Mouse (Mus musculus) heart, postnatal 25 days (tissue): Measurements from ENCODE around the gene Gabrq. TPM values are rescaled to one million over a fixed set of nuclear protein-coding genes. Genes with fewer than 3 reads are reported as not detected.

Source experiments
- DNase-seq: peaks from one replicate; pipeline ENCODE4 v3.0.0; 2022; ENCODE audit warnings: low spot score
- intact Hi-C: fragments of 180-260 bp; cut with DNase I; formaldehyde crosslinking; loops from one replicate; pipeline ENCODE4 v1.15.1; 2025
- total RNA-seq, 2 experiments: library from RNA; stranded (reverse); gene quantifications; 2 replicates each; pipeline ENCODE4 v1.2.3; 2021

The Gabrq gene
- under 1 TPM in 1 of 2 experiments, not detected in 1; 0.06 TPM for total RNA-seq

GRCm38 (mm10) chrX:72824776-72825588, at the start of gene Gabrq:
Gabrq (plus strand) TSS chrX:72825178.
- intact Hi-C loops, result no loop called here
- no peak for DNase-seq

DNA sequence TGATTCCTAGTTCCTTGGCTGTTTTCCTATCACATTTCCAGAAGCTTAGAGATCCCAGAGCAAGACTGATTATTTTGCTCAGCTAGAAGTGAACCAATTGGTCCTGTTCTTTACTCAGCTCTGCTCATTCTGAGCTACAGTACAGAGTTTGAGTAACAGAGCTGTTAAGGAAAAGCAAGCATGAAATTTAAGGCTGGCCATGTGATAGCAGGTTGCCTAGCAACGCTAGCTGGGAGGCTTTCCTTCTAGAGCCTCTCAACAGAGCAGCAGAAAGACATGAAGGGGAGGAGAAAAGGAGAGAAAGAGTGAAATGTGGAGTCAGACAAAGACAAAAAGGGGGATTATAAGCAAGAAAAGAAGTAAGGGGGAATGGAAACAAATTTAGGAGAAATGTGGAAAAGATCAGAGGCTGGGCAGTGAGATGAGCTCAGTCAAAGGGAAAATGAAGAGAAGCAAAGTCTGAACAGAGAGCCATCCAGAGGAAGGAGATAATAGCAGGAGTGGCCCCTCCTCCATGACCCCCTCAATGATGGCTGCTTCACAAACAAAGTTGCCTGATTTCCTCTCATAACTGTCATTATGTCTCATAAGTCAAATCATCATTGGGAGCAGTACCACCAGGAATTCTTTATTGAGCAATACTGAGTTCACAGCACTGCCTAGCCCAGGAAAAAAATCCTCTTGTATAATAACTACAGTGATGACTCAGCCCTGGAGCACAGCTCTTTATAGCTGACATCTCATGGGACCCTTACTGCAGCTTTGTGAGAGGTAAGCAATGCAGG, 36.0 kb upstream of the Gabrq start:
- DNase-seq, result no peak
- intact Hi-C loops, result no loop called here

DNA sequence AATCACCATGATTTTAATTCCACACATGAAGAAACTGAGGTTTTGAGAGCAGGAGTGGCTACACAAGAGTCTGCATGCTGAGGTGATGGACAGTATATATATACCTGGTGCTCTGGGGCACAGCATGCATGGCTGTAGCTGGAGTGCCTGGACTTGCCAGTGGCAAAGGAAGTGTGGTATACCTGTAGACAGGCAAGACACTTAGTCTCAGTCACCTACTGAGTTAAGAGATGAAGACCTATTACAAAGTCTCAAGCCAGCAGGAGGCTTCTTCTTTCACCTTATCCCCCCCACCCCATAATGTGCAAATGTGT, 35.5 kb upstream of the Gabrq start:
- no peak for DNase-seq
- intact Hi-C loops, result no loop called here

DNA sequence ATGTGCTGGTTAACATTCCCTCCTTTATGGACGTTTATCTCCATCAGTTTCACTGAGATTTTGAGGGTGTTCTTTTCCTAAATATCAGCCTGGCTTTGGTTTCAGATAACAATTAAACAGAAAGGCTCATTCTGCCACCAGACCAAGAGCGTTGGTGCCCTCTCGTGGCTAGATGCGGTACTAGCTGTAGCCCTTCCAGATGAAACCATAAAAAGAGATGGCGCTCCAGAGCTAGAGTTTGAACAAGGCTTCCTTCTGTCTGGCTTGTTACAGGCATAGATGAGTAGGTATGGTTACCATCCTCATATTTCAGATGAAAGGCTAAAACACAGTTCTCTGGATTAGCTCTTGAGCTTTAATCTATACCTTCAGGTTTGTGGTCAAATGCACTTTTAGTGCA, 5.4 kb upstream of the Gabrq start:
- intact Hi-C loops, result loop anchor here (2.0 to 10.0 kb wide), 2 partner anchors 807 to 835 kb away; no protein-coding TSS in a partner anchor

DNA sequence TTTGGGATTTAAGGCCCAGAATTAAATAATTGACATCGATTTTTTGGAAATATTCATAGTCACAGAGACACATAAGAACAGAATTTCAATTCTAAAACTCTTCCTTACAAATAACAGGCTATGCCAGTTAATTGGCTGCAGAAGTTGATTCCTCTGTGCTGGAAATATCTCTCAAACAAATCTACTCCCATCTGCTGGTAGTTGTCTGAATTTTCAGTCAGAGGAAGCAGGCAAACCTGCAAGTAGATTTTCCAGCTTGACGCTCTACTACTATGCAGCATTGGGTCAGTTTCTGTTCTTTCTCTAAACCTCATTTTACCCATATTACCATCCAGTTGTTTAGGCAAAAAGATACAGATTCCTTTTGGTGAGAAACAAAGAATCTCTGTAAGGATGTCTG, 1.7 kb upstream of the Gabrq start:
- intact Hi-C loops, result no loop called here
- no peak for DNase-seq

More for the DNA sequence above, 5.4 kb upstream of the Gabrq start:
- DNase-seq, result no peak

DNA sequence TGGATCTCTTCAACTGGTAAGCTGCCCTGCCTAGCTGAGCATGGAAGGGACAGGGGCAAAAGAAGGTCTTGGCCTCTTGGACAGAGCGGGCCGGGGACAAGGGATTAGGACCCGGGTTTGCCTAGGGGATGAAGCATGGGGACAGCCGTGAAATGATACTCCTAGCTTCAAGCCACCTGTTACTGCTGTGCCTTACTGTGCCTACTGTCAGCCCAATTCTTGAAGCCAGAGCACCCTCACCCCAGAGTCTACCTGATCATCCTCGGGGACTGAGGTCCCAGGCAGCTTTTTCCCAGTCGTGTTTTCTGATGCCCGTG, 569 bp downstream of the Gabrq start:
- intact Hi-C loops, result no loop called here
- no peak for DNase-seq

Other genes starting within 250 kb of the Gabrq start
- under 1 TPM; 0.13 to 0.48 TPM for gene Gabra3, start 168.3 kb upstream of the Gabrq start, total RNA-seq
- gene Cetn2, start 93.2 kb downstream of the Gabrq start, total RNA-seq, result 10 to 100 TPM; 25.7 to 29.3 TPM
- 1 to 10 TPM; 5.0 to 5.6 TPM for gene Nsdhl, start 93.4 kb downstream of the Gabrq start, total RNA-seq
- 1 to 10 TPM; 1.2 to 1.9 TPM for gene Zfp185, start 162.2 kb downstream of the Gabrq start, total RNA-seq
- not detected for gene Pnma5, start 211.9 kb downstream of the Gabrq start, total RNA-seq
- gene Pnma3, start 239.6 kb downstream of the Gabrq start, total RNA-seq, result not detected